Mouse (Mus musculus): ENCODE measurements around the gene Neb. TPM values are rescaled to one million over a fixed set of nuclear protein-coding genes. Genes with fewer than 3 reads are reported as not detected.

Gene Neb
- total RNA-seq, 1 experiment from 2014 or later = 0.93 TPM

- peak; percentile 53; the same call in 1 of the 2 replicates for ATAC-seq (ENCODE audit: extremely low read depth, insufficient number of reproducible peaks, low FRiP score, poor library complexity, severe bottlenecking)
These were observed 581 bp upstream of the Neb start for GRCm38 (mm10) chr2:52378848-52379261.

GRCm38 (mm10) chr2:52377706-52378447 lies 397 bp downstream of the Neb start:
- no peak for ATAC-seq (ENCODE audit: extremely low read depth, insufficient number of reproducible peaks, low FRiP score, poor library complexity, severe bottlenecking)

- no peak for ATAC-seq (ENCODE audit: extremely low read depth, insufficient number of reproducible peaks, low FRiP score, poor library complexity, severe bottlenecking)
These were observed 3.6 kb downstream of the Neb start for GRCm38 (mm10) chr2:52374706-52375105.

- no peak for ATAC-seq (ENCODE audit: extremely low read depth, insufficient number of reproducible peaks, low FRiP score, poor library complexity, severe bottlenecking)
These were observed 5.8 kb downstream of the Neb start for GRCm38 (mm10) chr2:52372480-52372879.

- ATAC-seq (ENCODE audit: extremely low read depth, insufficient number of reproducible peaks, low FRiP score, poor library complexity, severe bottlenecking) = no peak
These were observed 6.2 kb downstream of the Neb start for GRCm38 (mm10) chr2:52372080-52372479.

GRCm38 (mm10) chr2:52371066-52371465 lies 7.2 kb downstream of the Neb start:
- ATAC-seq (ENCODE audit: extremely low read depth, insufficient number of reproducible peaks, low FRiP score, poor library complexity, severe bottlenecking) = no peak

- ATAC-seq (ENCODE audit: extremely low read depth, insufficient number of reproducible peaks, low FRiP score, poor library complexity, severe bottlenecking) = no peak
These were observed 8.7 kb downstream of the Neb start for GRCm38 (mm10) chr2:52369622-52370021.

GRCm38 (mm10) chr2:52367665-52368064 lies 10.6 kb downstream of the Neb start:
- ATAC-seq (ENCODE audit: extremely low read depth, insufficient number of reproducible peaks, low FRiP score, poor library complexity, severe bottlenecking) = no peak

GRCm38 (mm10) chr2:52367248-52367647 lies 11.0 kb downstream of the Neb start:
- ATAC-seq (ENCODE audit: extremely low read depth, insufficient number of reproducible peaks, low FRiP score, poor library complexity, severe bottlenecking) = no peak

GRCm38 (mm10) chr2:52361086-52361485 lies 17.2 kb downstream of the Neb start:
- ATAC-seq (ENCODE audit: extremely low read depth, insufficient number of reproducible peaks, low FRiP score, poor library complexity, severe bottlenecking) = no peak

GRCm38 (mm10) chr2:52359722-52360121 lies 18.6 kb downstream of the Neb start:
- no peak for ATAC-seq (ENCODE audit: extremely low read depth, insufficient number of reproducible peaks, low FRiP score, poor library complexity, severe bottlenecking)

- ATAC-seq (ENCODE audit: extremely low read depth, insufficient number of reproducible peaks, low FRiP score, poor library complexity, severe bottlenecking) = no peak
These were observed 20.1 kb downstream of the Neb start for GRCm38 (mm10) chr2:52358156-52358555.

- no peak for ATAC-seq (ENCODE audit: extremely low read depth, insufficient number of reproducible peaks, low FRiP score, poor library complexity, severe bottlenecking)
These were observed 27.2 kb downstream of the Neb start for GRCm38 (mm10) chr2:52351029-52351428.

- ATAC-seq (ENCODE audit: extremely low read depth, insufficient number of reproducible peaks, low FRiP score, poor library complexity, severe bottlenecking) = no peak
These were observed 37.3 kb downstream of the Neb start for GRCm38 (mm10) chr2:52340990-52341389.

GRCm38 (mm10) chr2:52335556-52335955 lies 42.7 kb downstream of the Neb start:
- no peak for ATAC-seq (ENCODE audit: extremely low read depth, insufficient number of reproducible peaks, low FRiP score, poor library complexity, severe bottlenecking)

- no peak for ATAC-seq (ENCODE audit: extremely low read depth, insufficient number of reproducible peaks, low FRiP score, poor library complexity, severe bottlenecking)
These were observed 43.2 kb downstream of the Neb start for GRCm38 (mm10) chr2:52335087-52335486.

- no peak for ATAC-seq (ENCODE audit: extremely low read depth, insufficient number of reproducible peaks, low FRiP score, poor library complexity, severe bottlenecking)
These were observed 44.7 kb downstream of the Neb start for GRCm38 (mm10) chr2:52333535-52333934.

- no peak for ATAC-seq (ENCODE audit: extremely low read depth, insufficient number of reproducible peaks, low FRiP score, poor library complexity, severe bottlenecking)
These were observed 46.5 kb downstream of the Neb start for GRCm38 (mm10) chr2:52331761-52332160.

GRCm38 (mm10) chr2:52327244-52327815 lies 50.9 kb downstream of the Neb start:
- no peak for ATAC-seq (ENCODE audit: extremely low read depth, insufficient number of reproducible peaks, low FRiP score, poor library complexity, severe bottlenecking)

GRCm38 (mm10) chr2:52321866-52322265 lies 56.4 kb downstream of the Neb start:
- no peak for ATAC-seq (ENCODE audit: extremely low read depth, insufficient number of reproducible peaks, low FRiP score, poor library complexity, severe bottlenecking)

- no peak for ATAC-seq (ENCODE audit: extremely low read depth, insufficient number of reproducible peaks, low FRiP score, poor library complexity, severe bottlenecking)
These were observed 58.1 kb downstream of the Neb start for GRCm38 (mm10) chr2:52320175-52320574.
